Mouse (Mus musculus): ENCODE measurements at regions not wholly inside any gene's neighbourhood (a gene's known extent, or its start where the extent isn't known, plus 50 kb on each side); places are given as distances from the start of the nearest gene placed in this dataset.

DNA sequence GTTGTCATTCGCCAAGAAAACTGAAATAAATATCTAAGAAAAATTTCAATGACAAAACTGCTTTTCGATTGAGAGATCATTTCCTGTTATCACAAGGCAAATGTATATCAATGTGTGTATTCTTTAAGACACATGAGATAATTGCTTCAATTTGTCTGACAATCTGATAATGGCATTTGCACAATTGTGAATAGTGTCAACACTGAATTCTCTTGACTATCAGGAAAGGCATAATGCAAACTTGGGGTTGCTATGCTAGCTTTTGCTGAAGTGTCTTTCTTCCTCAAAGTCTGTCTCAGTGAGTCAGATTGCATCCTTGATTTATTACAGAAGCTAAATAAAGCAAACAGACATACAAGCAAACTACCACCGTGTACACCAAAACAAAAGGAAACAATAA is 1278.8 kb upstream of the Cdh8 start:
- no peaks in the 10 kb centered on the region for H3K79me2 ChIP-seq (replicated peaks; ENCODE audit: control insufficient read depth, extremely low read depth, insufficient read depth, poor library complexity, severe bottlenecking)
- dilution Hi-C loops (cut with MboI; ENCODE audit: extremely low pct_ligation_motif_present, extremely low pct_unique_long_range_greater_than_20kb, low sequenced_read_pairs) (no loop called here), in situ Hi-C loops (cut with MboI; ENCODE audit: low pct_ligation_motif_present, low pct_unique_long_range_greater_than_20kb, low sequenced_read_pairs) (no loop called here)
- H3K4me2 ChIP-seq (ENCODE audit: insufficient read depth, low read depth, poor library complexity, severe bottlenecking), result no peak overlapping the region
- no peaks in the 10 kb centered on the region for H3K36me3 ChIP-seq (replicated peaks in 1 of 2; ENCODE audit: control insufficient read depth in 1 of 2, insufficient read depth in 1 of 2, low read length in 1 of 2)
- H3K4me3 ChIP-seq (replicated peaks in 1 of 3; ENCODE audit: low read depth in 2 of 3, low read length in 2 of 3, poor library complexity in 1 of 3), result no peak overlapping the region
- TF ChIP-seq MAFK (IDR thresholded peaks at IDR 0.05; ENCODE audit: insufficient replicate concordance, low read length), result no peak
- TF ChIP-seq PAX5 (IDR thresholded peaks at IDR 0.05; ENCODE audit: low read length), result no peak
- TF ChIP-seq E2F4 (IDR thresholded peaks at IDR 0.05; ENCODE audit: insufficient replicate concordance, low read depth, low read length), result no peak
- TF ChIP-seq MYC (IDR thresholded peaks at IDR 0.05; ENCODE audit: low read depth, low read length), result no peak
- TF ChIP-seq CTCF (conservative IDR thresholded peaks at IDR 0.05 in 1 of 2, IDR thresholded peaks at IDR 0.05 in 1 of 2; ENCODE audit: low read depth in 2 of 2, low read length in 2 of 2), result no peak
- no peak for TF ChIP-seq NRF1 (IDR thresholded peaks at IDR 0.05; ENCODE audit: low read depth, low read length)
- no peak for TF ChIP-seq TBP (conservative IDR thresholded peaks at IDR 0.05; ENCODE audit: low read depth, low read length)
- no peak for TF ChIP-seq NELFE (IDR thresholded peaks at IDR 0.05; ENCODE audit: low read depth, low read length)
- no peak for TF ChIP-seq ZKSCAN1 (IDR thresholded peaks at IDR 0.05; ENCODE audit: borderline replicate concordance, low read depth, low read length)
- no peak for TF ChIP-seq SIN3A (IDR thresholded peaks at IDR 0.05; ENCODE audit: low read length)
- TF ChIP-seq JUND (conservative IDR thresholded peaks at IDR 0.05; ENCODE audit: low read depth, low read length), result no peak
- no peak for TF ChIP-seq MAX (IDR thresholded peaks at IDR 0.05; ENCODE audit: low read length)
- no peak for TF ChIP-seq JUN (IDR thresholded peaks at IDR 0.05; ENCODE audit: insufficient read depth, low read depth, low read length)
- no peak for TF ChIP-seq USF1 (IDR thresholded peaks at IDR 0.05; ENCODE audit: low read depth, low read length)
- TF ChIP-seq ETS1 (conservative IDR thresholded peaks at IDR 0.05; ENCODE audit: low read depth, low read length), result no peak
- TF ChIP-seq IRF4 (IDR thresholded peaks at IDR 0.05; ENCODE audit: low read depth, low read length), result no peak
- no peaks in the 10 kb centered on the region for H3K27me3 ChIP-seq (replicated peaks)
- DNase-seq (ENCODE audit: extremely low read depth), result no peak
- H3K9ac ChIP-seq (ENCODE audit: insufficient read depth, low read depth), result no peak overlapping the region
- H3K9me3 ChIP-seq (replicated peaks; ENCODE audit: low read length), result peaks cover 12% of the 10 kb centered on the region
- H3K4me1 ChIP-seq (ENCODE audit: control insufficient read depth in 1 of 2, insufficient read depth in 2 of 2), result no peaks in the 10 kb centered on the region
- H3K27ac ChIP-seq (ENCODE audit: insufficient read depth, low read depth), result no peak overlapping the region

DNA sequence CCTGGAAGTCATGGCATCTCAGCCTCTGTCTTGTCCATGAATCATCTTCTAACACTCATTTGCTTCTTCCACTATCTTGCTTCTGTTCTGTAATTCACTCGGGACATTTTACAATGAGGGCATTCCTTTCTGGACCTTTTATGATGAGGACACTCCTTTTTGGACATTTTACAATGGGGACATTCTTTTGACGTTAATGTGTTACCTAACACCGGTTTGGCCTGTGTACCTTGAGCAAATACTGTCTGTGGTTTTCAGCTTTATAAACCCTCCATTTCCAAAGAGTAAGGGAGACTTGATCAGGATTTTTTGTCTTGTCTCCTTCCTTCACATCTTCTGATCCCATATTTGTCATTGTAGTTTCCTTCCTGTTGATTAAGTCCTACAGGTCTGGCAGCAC is 1262.3 kb upstream of the Cdh8 start:
- Histone ChIP-seq H3K79me2 (replicated peaks; ENCODE audit: control insufficient read depth, extremely low read depth, insufficient read depth, poor library complexity, severe bottlenecking) (no peaks in the 10 kb centered on the region), H3K4me3 (replicated peaks in 1 of 3; ENCODE audit: low read depth in 2 of 3, low read length in 2 of 3, poor library complexity in 1 of 3) (no peak overlapping the region), H3K27me3 (replicated peaks) (no peaks in the 10 kb centered on the region), H3K4me1 (ENCODE audit: control insufficient read depth in 1 of 2, insufficient read depth in 2 of 2) (no peaks in the 10 kb centered on the region), H3K4me2 (ENCODE audit: insufficient read depth, low read depth, poor library complexity, severe bottlenecking) (no peak overlapping the region), H3K9ac (ENCODE audit: insufficient read depth, low read depth) (no peak overlapping the region), H3K27ac (ENCODE audit: insufficient read depth, low read depth) (no peak overlapping the region), H3K36me3 (replicated peaks in 1 of 2; ENCODE audit: control insufficient read depth in 1 of 2, insufficient read depth in 1 of 2, low read length in 1 of 2) (no peaks in the 10 kb centered on the region), H3K9me3 (replicated peaks; ENCODE audit: low read length) (peaks cover 18% of the 10 kb centered on the region)
- TF ChIP-seq NELFE (IDR thresholded peaks at IDR 0.05; ENCODE audit: low read depth, low read length) (no peak), CHD2 (IDR thresholded peaks at IDR 0.05; ENCODE audit: low read length) (no peak), PAX5 (IDR thresholded peaks at IDR 0.05; ENCODE audit: low read length) (no peak), ZC3H11A (IDR thresholded peaks at IDR 0.05; ENCODE audit: low read depth, low read length) (no peak), E2F4 (IDR thresholded peaks at IDR 0.05; ENCODE audit: insufficient replicate concordance, low read depth, low read length) (no peak), MAX (IDR thresholded peaks at IDR 0.05; ENCODE audit: low read length) (no peak), MAZ (IDR thresholded peaks at IDR 0.05; ENCODE audit: low read depth, low read length) (no peak), KAT2A (IDR thresholded peaks at IDR 0.05; ENCODE audit: insufficient replicate concordance, low read length) (no peak), RAD21 (IDR thresholded peaks at IDR 0.05; ENCODE audit: low read depth, low read length) (no peak)
- in situ Hi-C loops (cut with MboI; ENCODE audit: low pct_ligation_motif_present, low pct_unique_long_range_greater_than_20kb, low sequenced_read_pairs), result no loop called here
- DNase-seq (ENCODE audit: extremely low read depth), result no peak
- dilution Hi-C loops (cut with MboI; ENCODE audit: extremely low pct_ligation_motif_present, extremely low pct_unique_long_range_greater_than_20kb, low sequenced_read_pairs), result no loop called here

All from CH12.LX (cell line).